Mouse (Mus musculus) adrenal gland, adult (tissue): ENCODE measurements at regions not wholly inside any gene's neighbourhood (a gene's known extent, or its start where the extent isn't known, plus 50 kb on each side); places are given as distances from the start of the nearest gene placed in this dataset.

ENCODE experiments used
- DNase-seq, 2 experiments: peaks; one replicate each; pipeline ENCODE4 v3.0.0; 2022 to 2023; ENCODE audit warnings: low spot score in 1 of 2; ENCODE audit not compliant: inconsistent age in 2 of 2

DNA sequence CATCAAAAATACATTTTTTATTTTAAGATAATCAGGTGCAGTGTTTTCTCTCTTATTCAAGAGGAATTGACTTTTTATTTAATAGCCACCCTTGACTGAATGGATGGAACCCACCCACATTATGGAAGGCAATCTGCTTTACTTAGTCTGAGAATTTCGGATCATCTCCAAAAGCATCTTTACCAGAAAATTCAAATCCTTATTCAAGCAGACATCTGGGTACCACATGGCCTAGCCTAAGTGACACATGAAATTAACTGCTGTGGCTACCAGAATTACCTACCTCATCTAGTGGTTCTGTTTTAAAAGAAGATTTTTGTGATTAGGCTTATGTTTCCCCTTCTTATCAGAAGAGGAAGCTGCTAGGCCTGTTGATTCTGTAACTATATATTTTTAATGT, 178.9 kb upstream of the Tars start:
- DNase-seq = no peak

GRCm38 (mm10) chr15:11574359-11574758, 174.9 kb upstream of the Tars start:
- DNase-seq = peak; percentile 71 to 93

- DNase-seq = peak; percentile 45 to 71
Measured at GRCm38 (mm10) chr15:11573496-11573895, 174.0 kb upstream of the Tars start.

GRCm38 (mm10) chr15:11572063-11572462, 172.6 kb upstream of the Tars start:
- peak; percentile 28 to 53 for DNase-seq

DNA sequence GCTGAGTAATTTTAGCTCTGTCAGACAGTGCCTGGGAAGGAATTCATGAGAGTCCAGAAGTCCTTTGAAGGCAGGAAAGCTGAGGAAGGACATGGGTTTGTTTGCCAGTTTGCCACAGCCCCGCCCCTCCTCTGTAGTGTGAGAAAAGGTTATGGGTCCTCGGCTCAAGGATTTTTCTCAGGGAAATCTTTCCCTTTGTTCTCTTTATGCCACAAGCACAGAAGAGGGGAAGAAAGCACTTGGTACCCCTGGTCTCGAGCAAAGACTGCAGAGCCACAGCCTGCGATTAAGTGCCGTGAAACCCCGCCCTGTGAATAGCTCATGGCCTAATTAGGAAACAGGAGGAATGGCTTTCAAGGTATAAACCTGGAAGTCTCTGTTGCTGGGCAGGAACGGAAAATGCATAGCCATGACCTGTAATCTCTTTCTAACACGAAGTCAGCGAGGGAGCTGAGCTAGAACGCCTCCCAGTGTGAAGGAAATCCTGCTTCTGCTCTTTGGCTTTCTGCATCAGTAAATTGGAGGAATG, 166.1 kb upstream of the Tars start:
- peak; percentile 51 to 85 for DNase-seq

- peak in 1 of 2 experiments; percentile 16 for DNase-seq
Measured at GRCm38 (mm10) chr15:11552568-11552967, 153.1 kb upstream of the Tars start.

DNA sequence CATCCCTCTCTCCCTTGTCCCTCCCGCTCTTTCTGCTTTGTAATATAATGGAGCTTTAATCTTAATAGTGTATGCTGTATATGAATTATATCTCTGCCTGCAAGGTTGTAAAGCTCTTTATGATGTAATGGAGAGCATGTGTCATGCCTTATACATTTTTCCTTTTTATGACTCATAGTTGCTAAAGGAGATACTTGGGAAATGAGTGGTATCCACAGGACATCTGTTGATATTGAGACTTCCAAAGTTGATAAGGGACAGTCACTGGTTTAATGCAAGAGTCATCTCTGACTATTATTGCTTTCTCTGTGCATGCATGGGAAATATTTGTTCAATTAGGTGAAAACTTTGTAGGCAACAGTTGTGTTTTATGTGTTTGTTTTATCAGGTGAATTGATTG, 152.6 kb upstream of the Tars start:
- no peak for DNase-seq

- no peak for DNase-seq
Measured at GRCm38 (mm10) chr15:11539485-11539884, 140.0 kb upstream of the Tars start.

DNA sequence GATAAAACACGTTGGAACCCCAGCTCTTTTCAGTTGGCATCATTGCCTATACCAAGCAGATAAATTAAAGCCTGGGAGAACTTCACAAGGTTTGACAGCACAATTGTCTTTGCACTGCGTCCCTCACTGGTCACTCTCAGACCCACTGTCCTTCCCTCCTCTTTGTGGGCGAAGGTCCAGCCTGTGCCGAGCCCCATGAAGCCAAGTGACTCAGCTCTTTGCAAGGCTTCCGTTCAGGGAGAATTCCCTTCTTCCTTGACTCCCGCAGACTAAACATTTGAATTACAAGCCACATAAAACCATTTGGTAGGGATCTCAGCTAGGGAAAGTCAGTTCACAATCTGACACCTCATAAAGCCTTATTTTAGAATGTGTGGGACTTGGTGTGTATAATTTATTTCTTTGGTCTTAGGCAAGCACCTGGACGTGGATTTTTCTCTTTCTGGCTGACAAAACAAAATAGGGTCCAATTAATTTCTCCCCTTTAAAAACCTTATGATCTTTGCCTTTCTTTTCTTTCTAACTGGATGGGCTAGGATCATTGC, 136.7 kb upstream of the Tars start:
- DNase-seq = no peak

- DNase-seq = no peak
Measured at GRCm38 (mm10) chr15:11534404-11535251, 135.2 kb upstream of the Tars start.

- DNase-seq = no peak
Measured at GRCm38 (mm10) chr15:11533616-11534015, 134.2 kb upstream of the Tars start.

GRCm38 (mm10) chr15:11533002-11533610, 133.6 kb upstream of the Tars start:
- peak; percentile 47 to 82 for DNase-seq

GRCm38 (mm10) chr15:11532536-11532935, 133.1 kb upstream of the Tars start:
- DNase-seq = no peak

- DNase-seq = no peak
Measured at GRCm38 (mm10) chr15:11529819-11530810, 130.7 kb upstream of the Tars start.

- no peak for DNase-seq
Measured at GRCm38 (mm10) chr15:11524337-11525106, 125.1 kb upstream of the Tars start.

DNA sequence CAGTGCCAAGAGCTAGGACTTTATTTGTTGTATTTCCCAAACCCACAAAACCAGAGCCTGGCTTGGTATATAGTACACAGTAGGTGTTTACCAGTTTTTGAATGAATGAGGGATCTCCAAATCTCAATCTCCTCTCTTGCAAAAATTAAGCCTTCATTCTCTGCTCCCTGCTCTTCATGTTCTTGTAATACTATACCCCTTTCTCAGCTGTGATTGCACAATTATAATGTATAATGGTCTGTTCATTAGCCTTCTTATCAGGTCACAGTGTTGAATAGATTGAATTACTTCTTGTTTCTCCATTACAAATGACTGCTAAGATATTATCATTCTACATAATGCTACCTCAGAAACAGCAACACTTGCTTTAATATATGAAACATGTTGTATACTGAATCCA, 119.1 kb upstream of the Tars start:
- no peak for DNase-seq

- DNase-seq = no peak
Measured at GRCm38 (mm10) chr15:11517892-11518291, 118.4 kb upstream of the Tars start.

- DNase-seq = no peak
Measured at GRCm38 (mm10) chr15:11505076-11505639, 105.7 kb upstream of the Tars start.

DNA sequence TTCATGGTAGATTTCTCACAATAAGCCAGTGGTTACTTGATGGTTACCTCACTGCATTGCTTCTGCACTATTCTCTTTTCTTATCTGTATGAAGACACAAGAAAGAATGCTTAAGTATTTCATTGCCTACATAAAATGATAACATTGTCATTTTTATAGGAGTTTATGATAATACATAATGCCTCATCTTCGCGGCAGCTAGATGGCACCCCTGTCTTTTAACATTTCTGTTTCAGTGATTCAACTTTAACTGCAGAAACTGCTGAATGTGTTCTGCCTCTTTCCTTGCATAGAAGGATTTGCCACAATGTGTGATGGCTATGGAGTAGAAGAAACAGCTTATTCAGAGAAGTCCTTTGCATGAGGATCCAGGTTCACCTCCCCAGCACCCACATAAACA, 97.0 kb upstream of the Tars start:
- peak in 1 of 2 experiments; percentile 36 for DNase-seq

DNA sequence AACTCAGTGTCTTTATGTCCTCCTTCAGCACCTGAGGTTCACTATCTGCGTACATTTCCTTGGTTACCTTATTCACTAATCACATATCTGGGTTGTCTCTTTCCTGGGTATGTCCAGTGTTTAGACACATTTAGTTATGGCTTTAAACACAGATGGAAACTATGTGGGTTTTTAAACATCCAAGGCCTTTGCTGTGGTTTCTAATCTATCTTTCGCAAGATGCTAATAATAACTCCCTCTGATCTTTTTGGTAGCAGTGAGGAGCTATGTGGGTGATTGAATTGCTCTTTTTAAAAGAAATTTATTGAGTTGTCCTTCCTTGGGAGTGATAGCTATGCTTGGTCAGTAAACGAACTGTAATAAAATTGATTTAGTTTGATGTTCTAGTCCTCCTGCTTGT, 89.7 kb upstream of the Tars start:
- DNase-seq = peak in 1 of 2 experiments; percentile 62
